Mouse (Mus musculus): ENCODE results near the gene Tinf2. TPM values are rescaled to one million over a fixed set of nuclear protein-coding genes. Genes with fewer than 3 reads are reported as not detected.
A peak's percentile ranks its signal among the peaks of the same experiment; 100 is the strongest.

Gene Tinf2
- polyA plus RNA-seq, 1 experiment from 2014 or later = 74.5 TPM

- H3K27ac ChIP-seq (replicated peaks) = peak overlapping the region; percentile 93
- H3K36me3 ChIP-seq = peaks cover 34% of the 10 kb centered on the region
- H3K27me3 ChIP-seq (ENCODE audit: low read depth, poor library complexity, severe bottlenecking) = no peaks in the 10 kb centered on the region
- no peak for DNase-seq (ENCODE audit: low spot score)
- no peaks in the 10 kb centered on the region for H3K9me3 ChIP-seq (replicated peaks)
- 15% methylated on average over 3 of the region's 3 CpGs for WGBS
- peak overlapping the region; percentile 91 for H3K4me3 ChIP-seq
- peaks cover 16% of the 10 kb centered on the region for H3K4me1 ChIP-seq
Measured at GRCm38 (mm10) chr14:55682118-55682493, 486 bp upstream of the Tinf2 start.

- no peaks in the 10 kb centered on the region for H3K27me3 ChIP-seq (ENCODE audit: low read depth, poor library complexity, severe bottlenecking)
- no peak overlapping the region for H3K4me3 ChIP-seq
- H3K27ac ChIP-seq (replicated peaks) = no peak overlapping the region
- H3K4me1 ChIP-seq = peaks cover 24% of the 10 kb centered on the region
- no peaks in the 10 kb centered on the region for H3K9me3 ChIP-seq (replicated peaks)
- H3K36me3 ChIP-seq = peaks cover 56% of the 10 kb centered on the region
- DNase-seq (ENCODE audit: low spot score) = no peak
- WGBS = 84% methylated on average over 4 of the region's 4 CpGs
Measured at GRCm38 (mm10) chr14:55677615-55678014, 4.0 kb downstream of the Tinf2 start.

DNA sequence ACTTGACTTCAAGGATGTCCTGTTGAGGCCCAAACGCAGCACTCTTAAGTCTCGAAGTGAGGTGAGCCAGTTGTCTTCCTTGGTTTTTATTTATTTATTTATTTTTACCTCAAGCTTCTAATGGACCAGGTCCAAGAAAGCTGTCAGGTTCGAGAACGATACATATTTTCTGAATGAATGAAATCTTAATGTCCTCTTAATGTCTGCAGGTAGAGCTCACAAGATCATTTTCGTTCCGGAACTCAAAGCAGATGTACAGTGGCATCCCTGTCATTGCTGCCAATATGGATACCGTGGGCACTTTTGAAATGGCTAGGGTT is 8.9 kb downstream of the Tinf2 start:
- no peaks in the 10 kb centered on the region for H3K9me3 ChIP-seq (replicated peaks)
- no peaks in the 10 kb centered on the region for H3K27me3 ChIP-seq (ENCODE audit: low read depth, poor library complexity, severe bottlenecking)
- DNase-seq (ENCODE audit: low spot score) = no peak
- peaks cover 28% of the 10 kb centered on the region for H3K4me1 ChIP-seq
- 82% methylated on average over 7 of the region's 7 CpGs for WGBS
- peak overlapping the region; percentile 96 for H3K27ac ChIP-seq (replicated peaks)
- peak overlapping the region; percentile 82 for H3K4me3 ChIP-seq
- peaks cover 45% of the 10 kb centered on the region for H3K36me3 ChIP-seq

DNA sequence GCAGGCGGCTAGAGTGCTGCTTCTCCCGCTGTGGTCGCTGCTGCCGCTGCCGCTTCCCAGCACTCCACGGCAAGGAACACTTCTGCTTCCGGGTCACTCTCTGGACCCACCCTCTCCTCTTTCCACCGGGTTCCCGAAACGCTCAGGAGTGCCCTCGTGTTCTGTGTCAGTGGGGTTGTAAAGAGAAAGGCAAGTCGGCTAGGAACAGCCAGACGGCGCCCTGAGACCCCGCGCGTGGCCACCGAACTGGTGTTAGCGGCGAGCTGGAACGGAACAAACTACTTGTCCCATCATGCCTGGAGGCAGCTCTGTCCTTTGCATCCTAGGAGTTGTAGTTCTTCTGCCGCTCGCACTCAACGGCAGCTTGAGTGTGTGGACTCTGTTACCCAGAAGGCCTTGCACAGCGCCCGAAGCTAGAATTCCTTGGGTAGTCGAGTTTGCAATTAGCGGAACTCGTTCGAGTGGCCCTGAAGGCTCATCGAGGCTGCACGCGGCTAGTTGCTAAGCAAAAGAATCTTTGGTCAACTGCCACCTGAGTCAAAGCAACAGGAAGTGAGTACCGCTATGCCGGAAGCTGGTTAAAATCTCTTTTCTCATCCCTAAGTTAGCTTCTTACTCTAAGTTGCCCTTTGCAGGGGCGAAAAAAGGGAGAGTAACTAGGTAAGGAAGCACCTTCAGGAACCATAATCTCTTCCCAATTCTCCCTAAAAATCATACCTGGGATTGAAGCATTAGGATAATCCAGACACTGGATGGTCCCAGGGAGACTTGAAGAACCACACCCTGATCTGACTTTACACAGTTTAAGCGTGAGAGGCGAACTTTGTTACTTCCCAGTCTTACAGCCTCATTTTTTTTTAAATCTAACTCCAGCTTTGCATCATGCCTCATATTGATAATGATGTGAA is 9.5 kb downstream of the Tinf2 start, which contains the start of the genes Gmpr2 and Nedd8:
Gene Gmpr2 (plus strand): TSS at position 109 of the 908 bp plus-strand sequence.
Gene Nedd8 (minus strand): TSS at position 292 of the 908 bp plus-strand sequence.
- peak; percentile 92 for DNase-seq (ENCODE audit: low spot score)
- no peaks in the 10 kb centered on the region for H3K27me3 ChIP-seq (ENCODE audit: low read depth, poor library complexity, severe bottlenecking)
- peak within 1 kb of the TSS; percentile 82 for H3K4me3 ChIP-seq
- no peaks in the 10 kb centered on the region for H3K9me3 ChIP-seq (replicated peaks)
- peaks cover 39% of the 10 kb centered on the region for H3K36me3 ChIP-seq
- under 1% methylated on average over 38 of the region's 38 CpGs for WGBS
- peaks cover 28% of the 10 kb centered on the region for H3K4me1 ChIP-seq
- H3K27ac ChIP-seq (replicated peaks) = peak within 1 kb of the TSS; percentile 96

DNA sequence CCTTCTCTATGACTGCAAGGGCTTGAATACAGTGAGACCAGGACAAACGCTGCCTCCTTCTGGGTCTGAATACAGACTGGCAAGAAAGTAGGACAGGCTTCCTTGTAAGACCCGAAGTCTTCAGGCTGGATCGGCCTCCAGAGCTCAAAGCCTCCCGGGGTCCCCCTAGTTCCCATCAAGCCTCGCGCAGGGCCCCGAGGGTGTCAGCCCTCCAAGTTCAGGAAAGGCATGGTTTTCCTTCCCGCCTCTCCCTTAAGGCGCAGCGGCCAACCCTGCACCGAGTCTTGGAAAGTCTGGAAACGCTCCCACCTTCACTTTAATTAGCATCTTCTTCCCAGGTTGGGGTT is 10.2 kb downstream of the Tinf2 start:
- Histone ChIP-seq H3K27me3 (ENCODE audit: low read depth, poor library complexity, severe bottlenecking) (no peaks in the 10 kb centered on the region), H3K9me3 (replicated peaks) (no peaks in the 10 kb centered on the region), H3K4me1 (peaks cover 28% of the 10 kb centered on the region), H3K27ac (replicated peaks) (peak overlapping the region; percentile 96), H3K36me3 (peaks cover 38% of the 10 kb centered on the region), H3K4me3 (peak overlapping the region; percentile 82)
- WGBS = under 1% methylated on average over 12 of the region's 12 CpGs
- no peak for DNase-seq (ENCODE audit: low spot score)

GRCm38 (mm10) chr14:55660636-55661035 is 21.0 kb downstream of the Tinf2 start:
- H3K36me3 ChIP-seq = peaks cover 52% of the 10 kb centered on the region
- H3K9me3 ChIP-seq (replicated peaks) = no peaks in the 10 kb centered on the region
- H3K27me3 ChIP-seq (ENCODE audit: low read depth, poor library complexity, severe bottlenecking) = no peaks in the 10 kb centered on the region
- H3K4me3 ChIP-seq = peak overlapping the region; percentile 80
- peak overlapping the region; percentile 89; the same call in 1 of the 2 replicates for H3K27ac ChIP-seq (replicated peaks)
- peaks cover 16% of the 10 kb centered on the region for H3K4me1 ChIP-seq
- 42% methylated on average over 2 of the region's 2 CpGs for WGBS
- no peak for DNase-seq (ENCODE audit: low spot score)

DNA sequence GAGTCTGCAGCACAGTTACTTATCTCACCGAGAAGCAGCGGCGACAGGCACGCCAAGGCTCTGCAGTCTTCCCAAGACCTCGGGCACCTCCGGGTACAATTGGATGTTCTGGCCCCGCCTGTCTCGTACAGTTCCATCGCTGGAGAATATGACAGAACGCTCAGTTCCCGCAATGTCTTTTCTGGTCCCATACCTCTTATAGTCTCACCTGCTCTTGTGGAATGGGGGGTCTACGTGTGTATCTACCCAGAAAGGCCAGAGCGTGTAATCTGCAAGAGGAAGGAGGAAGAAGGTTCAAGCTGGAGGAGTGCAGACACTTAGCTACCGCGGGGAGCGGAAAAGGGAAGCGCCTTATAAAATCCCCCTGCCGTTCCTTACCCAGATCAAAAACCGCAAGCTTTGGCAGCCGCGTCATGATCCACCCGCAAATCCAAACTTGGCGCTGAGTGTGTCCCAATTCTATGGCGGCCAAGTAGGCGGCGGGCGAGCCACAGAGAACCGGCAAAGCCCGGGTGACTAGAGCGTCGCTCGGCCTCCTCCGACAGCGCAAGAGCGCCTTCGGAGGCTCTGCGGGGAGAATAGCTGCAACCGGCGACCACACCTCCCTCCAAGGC is 21.6 kb downstream of the Tinf2 start, which contains the start of gene Mdp1:
Gene Mdp1 (minus strand): TSS at position 549 of the 614 bp plus-strand sequence.
- DNase-seq (ENCODE audit: low spot score) = peak; percentile 80
- no peaks in the 10 kb centered on the region for H3K27me3 ChIP-seq (ENCODE audit: low read depth, poor library complexity, severe bottlenecking)
- peak within 1 kb of the TSS; percentile 89 for H3K27ac ChIP-seq (replicated peaks)
- H3K9me3 ChIP-seq (replicated peaks) = no peaks in the 10 kb centered on the region
- peaks cover 16% of the 10 kb centered on the region for H3K4me1 ChIP-seq
- H3K36me3 ChIP-seq = peaks cover 50% of the 10 kb centered on the region
- WGBS = under 1% methylated on average over 39 of the region's 39 CpGs
- H3K4me3 ChIP-seq = peak within 1 kb of the TSS; percentile 80

- no peaks in the 10 kb centered on the region for H3K27me3 ChIP-seq (ENCODE audit: low read depth, poor library complexity, severe bottlenecking)
- no peaks in the 10 kb centered on the region for H3K9me3 ChIP-seq (replicated peaks)
- peaks cover 16% of the 10 kb centered on the region for H3K4me1 ChIP-seq
- WGBS = 93% methylated on average over 5 of the region's 5 CpGs
- H3K27ac ChIP-seq (replicated peaks) = no peak overlapping the region
- H3K36me3 ChIP-seq = peaks cover 39% of the 10 kb centered on the region
- H3K4me3 ChIP-seq = no peak overlapping the region; the same call in 1 of the 2 replicates
- DNase-seq (ENCODE audit: low spot score) = no peak
Measured at GRCm38 (mm10) chr14:55658011-55658410, 23.6 kb downstream of the Tinf2 start.

- WGBS = 93% methylated on average over 3 of the region's 3 CpGs
Measured at GRCm38 (mm10) chr14:55656935-55657334, 24.7 kb downstream of the Tinf2 start.

GRCm38 (mm10) chr14:55651528-55651927 is 30.1 kb downstream of the Tinf2 start:
- no peaks in the 10 kb centered on the region for H3K9me3 ChIP-seq (replicated peaks)
- H3K36me3 ChIP-seq = peaks cover 10% of the 10 kb centered on the region
- no peaks in the 10 kb centered on the region for H3K27me3 ChIP-seq (ENCODE audit: low read depth, poor library complexity, severe bottlenecking)
- no peak overlapping the region for H3K4me3 ChIP-seq
- WGBS = 89% methylated on average over 7 of the region's 7 CpGs
- H3K4me1 ChIP-seq = no peaks in the 10 kb centered on the region
- DNase-seq (ENCODE audit: low spot score) = no peak
- H3K27ac ChIP-seq (replicated peaks) = no peak overlapping the region

More at GRCm38 (mm10) chr14:55656935-55657334, 24.7 kb downstream of the Tinf2 start:
- H3K36me3 ChIP-seq = peaks cover 28% of the 10 kb centered on the region
- H3K27ac ChIP-seq (replicated peaks) = no peak overlapping the region
- H3K27me3 ChIP-seq (ENCODE audit: low read depth, poor library complexity, severe bottlenecking) = no peaks in the 10 kb centered on the region
- no peak overlapping the region for H3K4me3 ChIP-seq
- peaks cover 16% of the 10 kb centered on the region for H3K4me1 ChIP-seq
- no peaks in the 10 kb centered on the region for H3K9me3 ChIP-seq (replicated peaks)
- DNase-seq (ENCODE audit: low spot score) = no peak

DNA sequence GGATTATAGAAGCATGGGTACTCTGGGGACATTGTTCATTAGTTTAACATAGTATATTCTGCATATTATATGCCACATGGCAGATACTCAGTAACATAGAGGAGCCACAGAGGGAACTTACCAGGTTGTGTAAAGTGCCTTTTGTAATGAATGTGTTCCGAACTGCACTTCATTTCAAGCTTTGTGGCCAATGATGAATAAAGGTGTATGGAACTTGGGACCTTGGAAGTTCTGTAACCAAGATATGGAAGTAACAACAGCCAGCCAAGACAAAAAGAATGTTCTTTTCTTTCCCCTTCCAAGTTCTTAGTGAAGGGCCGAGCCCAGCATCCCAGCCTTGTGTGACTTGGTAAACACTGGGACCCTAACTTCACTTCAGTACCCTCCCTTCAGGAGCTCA is 31.7 kb downstream of the Tinf2 start, which contains the start of gene Tssk4:
Gene Tssk4 (plus strand): TSS at position 301 of the 400 bp plus-strand sequence.
- DNase-seq (ENCODE audit: low spot score) = no peak
- H3K4me1 ChIP-seq = peaks cover 8% of the 10 kb centered on the region
- H3K36me3 ChIP-seq = peaks cover 18% of the 10 kb centered on the region
- H3K27ac ChIP-seq (replicated peaks) = no peak within 1 kb of the TSS
- no peaks in the 10 kb centered on the region for H3K27me3 ChIP-seq (ENCODE audit: low read depth, poor library complexity, severe bottlenecking)
- no peaks in the 10 kb centered on the region for H3K9me3 ChIP-seq (replicated peaks)
- 91% methylated on average over 2 of the region's 2 CpGs for WGBS
- no peak within 1 kb of the TSS for H3K4me3 ChIP-seq

DNA sequence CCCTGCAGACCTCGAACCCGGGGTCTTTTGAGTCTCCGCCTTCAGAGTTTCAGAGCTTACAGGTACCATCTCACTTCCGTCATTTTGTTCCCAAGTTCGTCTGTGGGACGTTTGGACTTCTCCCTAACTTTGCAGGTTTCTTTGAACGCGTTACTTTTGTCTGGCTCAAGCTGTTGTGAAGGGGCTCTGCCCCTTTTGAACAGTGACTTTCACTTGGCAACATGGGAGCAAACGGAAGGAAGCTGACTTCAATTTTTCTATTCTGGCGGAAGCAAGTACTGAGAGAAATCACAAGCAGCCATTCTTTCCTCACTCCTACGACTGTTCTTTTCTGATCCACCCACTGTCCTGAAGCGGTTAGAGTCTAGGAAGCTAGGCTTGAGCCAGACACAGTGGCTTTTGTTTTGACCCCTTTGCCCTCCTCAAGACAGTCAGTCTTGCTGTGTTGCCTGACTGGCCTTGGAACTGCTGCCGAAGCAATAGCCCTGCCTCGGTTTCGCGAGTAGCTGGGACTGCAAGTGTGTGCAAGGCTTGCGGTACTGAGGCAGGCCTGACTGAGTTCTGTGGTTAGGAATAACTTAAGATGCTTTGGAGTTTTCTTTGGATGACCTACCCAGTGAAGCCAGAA is 37.2 kb downstream of the Tinf2 start:
- Histone ChIP-seq H3K4me3 (peak overlapping the region; percentile 98), H3K27ac (replicated peaks) (peak overlapping the region; percentile 96; the same call in 1 of the 2 replicates), H3K27me3 (ENCODE audit: low read depth, poor library complexity, severe bottlenecking) (no peaks in the 10 kb centered on the region), H3K9me3 (replicated peaks) (no peaks in the 10 kb centered on the region), H3K36me3 (peaks cover 43% of the 10 kb centered on the region), H3K4me1 (peaks cover 28% of the 10 kb centered on the region)
- 42% methylated on average over 17 of the region's 17 CpGs for whole genome bisulfite sequencing
- no peak for DNase-seq (ENCODE audit: low spot score)

Measured in midbrain, embryonic 10.5 days (tissue).